27 mouse cellular contexts compared by ENCODE assay signal in the genomic region with DNA sequence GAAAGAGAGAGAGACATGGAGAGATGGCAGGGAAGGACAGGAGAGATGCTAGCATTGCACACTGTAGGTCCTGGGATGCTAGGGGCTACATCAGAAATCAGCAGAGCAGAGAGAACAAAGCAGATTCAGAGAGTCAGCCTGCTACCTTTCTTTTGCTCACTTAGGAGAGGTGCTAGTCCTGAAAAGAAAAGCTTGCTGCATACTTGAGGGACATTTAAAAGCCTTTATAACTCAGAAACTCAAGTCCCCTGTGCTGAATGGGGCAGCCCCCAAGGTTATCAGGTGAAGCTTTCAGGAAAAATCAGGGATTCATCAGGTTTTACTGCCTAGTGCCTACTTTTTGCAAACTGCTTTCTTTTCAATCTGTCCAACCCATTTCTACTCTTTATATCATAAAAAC.
"Had no signal": no experiment of that assay in that cellular context is flagged by ENCODE, and none has a peak within 500 bp of the region (broad histone marks: within the 10 kb centered on the region; RNA-seq: fewer than 3 reads in every experiment).

No protein-coding gene starts in this region.

- H3K9ac ChIP-seq: limb, embryonic 12.5 days; limb, embryonic 13.5 days; limb, embryonic 15.5 days; liver, embryonic 12.5 days; liver, embryonic 13.5 days; liver, embryonic 14.5 days; liver, embryonic 15.5 days; liver, postnatal 0 days; lung, embryonic 14.5 days; lung, embryonic 15.5 days; midbrain, embryonic 12.5 days; midbrain, embryonic 13.5 days; midbrain, embryonic 15.5 days had no signal

- H3K36me3 ChIP-seq: limb, embryonic 10.5 days; limb, embryonic 12.5 days; limb, embryonic 13.5 days; limb, embryonic 15.5 days; liver, embryonic 12.5 days; liver, embryonic 13.5 days; liver, embryonic 15.5 days; lung, embryonic 15.5 days; midbrain, embryonic 10.5 days; midbrain, embryonic 12.5 days; midbrain, embryonic 13.5 days; midbrain, embryonic 15.5 days had no signal

- H3K27ac ChIP-seq: limb, embryonic 10.5 days; limb, embryonic 12.5 days; limb, embryonic 13.5 days; limb, embryonic 15.5 days; liver, embryonic 12.5 days; liver, embryonic 13.5 days; liver, embryonic 14.5 days; liver, embryonic 15.5 days; lung, embryonic 15.5 days; macrophage; midbrain, embryonic 10.5 days; midbrain, embryonic 12.5 days; midbrain, embryonic 13.5 days; midbrain, embryonic 15.5 days had no signal

- DNase-seq: left cerebral cortex, postnatal 4 days; liver; liver, embryonic 13.5 days; liver, postnatal 0 days; lung, adult 18-20 months; lung, adult 2 months; lung, embryonic 14.5 days; lung, postnatal 10 days; lung, postnatal 14 days; lung, postnatal 36 days; lung, postnatal 4 days; midbrain, embryonic 14.5 days had no signal

- H3K4me3 ChIP-seq: limb, embryonic 10.5 days; limb, embryonic 12.5 days; limb, embryonic 13.5 days; limb, embryonic 15.5 days; liver, embryonic 12.5 days; liver, embryonic 13.5 days; liver, embryonic 15.5 days; lung, embryonic 15.5 days; megakaryocyte, embryonic 14.5 days; midbrain, embryonic 10.5 days; midbrain, embryonic 12.5 days; midbrain, embryonic 13.5 days; midbrain, embryonic 15.5 days; myocyte had no signal

- H3K9me3 ChIP-seq: limb, embryonic 10.5 days; limb, embryonic 12.5 days; limb, embryonic 13.5 days; limb, embryonic 15.5 days; liver, embryonic 12.5 days; liver, embryonic 13.5 days; liver, embryonic 15.5 days; lung, embryonic 15.5 days; midbrain, embryonic 10.5 days; midbrain, embryonic 12.5 days; midbrain, embryonic 13.5 days; midbrain, embryonic 15.5 days had no signal

- H3K4me1 ChIP-seq: limb, embryonic 10.5 days; limb, embryonic 13.5 days; limb, embryonic 15.5 days; liver, embryonic 12.5 days; liver, embryonic 13.5 days; liver, embryonic 15.5 days; lung, embryonic 15.5 days; megakaryocyte, embryonic 14.5 days; midbrain, embryonic 10.5 days; midbrain, embryonic 12.5 days; midbrain, embryonic 13.5 days; midbrain, embryonic 15.5 days had no signal
